Mouse (Mus musculus) stomach, postnatal 0 days (tissue): ENCODE measurements around the gene Idua.

Experiments
- CTCF ChIP-seq: IDR thresholded peaks from 2 replicates; pipeline ENCODE4 v1.5.1; 2016; ENCODE audit warnings: antibody characterized with exemption, low read depth, mild to moderate bottlenecking, moderate library complexity
- EP300 ChIP-seq: optimal IDR thresholded peaks from 2 replicates; pipeline ENCODE3; 2016; ENCODE audit warnings: antibody characterized with exemption

DNA sequence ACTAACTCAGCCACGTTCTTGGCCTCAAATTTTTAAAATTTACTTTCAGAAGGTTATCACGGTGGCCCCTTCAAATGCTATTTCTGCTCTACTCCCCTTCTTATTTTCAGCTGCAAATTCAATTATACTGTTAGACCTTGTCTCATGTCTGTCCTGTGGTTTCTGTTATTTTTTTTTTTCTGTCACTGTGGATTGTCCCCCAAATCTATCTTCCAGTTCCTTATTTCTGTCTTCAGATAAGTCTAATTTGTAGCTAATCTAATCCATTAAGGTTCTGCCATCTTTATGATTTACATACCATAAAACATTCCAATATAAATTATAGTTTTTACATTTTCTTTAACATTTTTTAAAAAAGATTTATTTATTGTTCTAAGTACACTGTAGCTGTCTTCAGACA, 7.2 kb downstream of the Idua start:
- TF ChIP-seq EP300 (no peak), CTCF (no peak)
